Mouse (Mus musculus) liver, embryonic 12.5 days (tissue): ENCODE results near the gene Tanc1. TPM values are rescaled to one million over a fixed set of nuclear protein-coding genes. Genes with fewer than 3 reads are reported as not detected.

ENCODE experiments used
- ATAC-seq: fragments of 200-750 bp; cut with Nextera tagmentation; 2 replicates; pipeline ENCODE4 v1.8.0; 2017; ENCODE audit warnings: moderate number of reproducible peaks, mild to moderate bottlenecking, moderate library complexity
- H3K27ac ChIP-seq: fragments of 300-500 bp; sonication (generic); 2 replicates; pipeline ENCODE4 v1.5.1; 2016; ENCODE audit warnings: mild to moderate bottlenecking
- H3K27me3 ChIP-seq: fragments of 300-500 bp; sonication (generic); replicated peaks from 2 replicates; pipeline ENCODE4 v1.6.1; 2016; ENCODE audit warnings: mild to moderate bottlenecking, moderate library complexity
- H3K36me3 ChIP-seq: fragments of 300-500 bp; sonication (generic); 2 replicates; pipeline ENCODE4 v1.6.1; 2016; ENCODE audit warnings: mild to moderate bottlenecking, moderate library complexity
- H3K4me1 ChIP-seq: fragments of 300-500 bp; sonication (generic); 2 replicates; pipeline ENCODE4 v1.6.1; 2016
- H3K4me2 ChIP-seq: fragments of 300-500 bp; sonication (generic); 2 replicates; pipeline ENCODE4 v1.6.1; 2016; ENCODE audit warnings: mild to moderate bottlenecking, moderate library complexity
- H3K4me3 ChIP-seq: fragments of 300-500 bp; sonication (generic); 2 replicates; pipeline ENCODE4 v1.5.1; 2016; ENCODE audit warnings: mild to moderate bottlenecking, moderate library complexity
- H3K9ac ChIP-seq: fragments of 300-500 bp; sonication (generic); 2 replicates; pipeline ENCODE4 v1.6.1; 2016; ENCODE audit warnings: mild to moderate bottlenecking, moderate library complexity
- H3K9me3 ChIP-seq: fragments of 300-500 bp; sonication (generic); replicated peaks from 2 replicates; pipeline ENCODE4 v1.6.1; 2016; ENCODE audit warnings: mild to moderate bottlenecking, moderate library complexity
- whole genome bisulfite sequencing: fragments of 180-500 bp; shearing (Covaris S2); methylation state at CpG from one replicate; pipeline ENCODE4 v1.1.7; 2016; ENCODE audit not compliant: insufficient replicate concordance; 5-methylcytosine and 5-hydroxymethylcytosine counted together
- polyA plus RNA-seq: library from polyadenylated mRNA; unstranded; fragments of >200 nt; fragmentation: Nextera tagmentation; extraction: Ambion mirVana; gene quantifications from 2 replicates; pipeline ENCODE4 v1.2.1, GENCODE M21; 2016

The Tanc1 gene
- polyA plus RNA-seq, 1 experiment from 2014 or later: 6.8 TPM

GRCm38 (mm10) chr2:59737368-59737767 is 125.5 kb downstream of the Tanc1 start:
- no peak overlapping the region for H3K9ac ChIP-seq
- 0 out of 2 replicates have a peak, but pooled peaks cover 9% of the 10 kb centered on the region for H3K4me1 ChIP-seq
- no peaks in the 10 kb centered on the region for H3K36me3 ChIP-seq
- no peak overlapping the region for H3K4me2 ChIP-seq
- no peak overlapping the region for H3K4me3 ChIP-seq
- 77% methylated on average over 6 of the region's 6 CpGs for WGBS
- H3K9me3 ChIP-seq: no peaks in the 10 kb centered on the region
- ATAC-seq: no peak
- 0 out of 2 replicates have a peak, but pooled peaks cover 1% of the 10 kb centered on the region for H3K27me3 ChIP-seq
- H3K27ac ChIP-seq: no peak overlapping the region

- ATAC-seq: no peak
- 0 out of 2 replicates have a peak, but pooled peaks cover 2% of the 10 kb centered on the region for H3K27me3 ChIP-seq
- H3K4me2 ChIP-seq: no peak overlapping the region
- H3K9me3 ChIP-seq: no peaks in the 10 kb centered on the region
- H3K9ac ChIP-seq: no peak overlapping the region
- H3K4me3 ChIP-seq: no peak overlapping the region
- no peak overlapping the region for H3K27ac ChIP-seq
- H3K36me3 ChIP-seq: no peaks in the 10 kb centered on the region
- H3K4me1 ChIP-seq: peaks cover 14% of the 10 kb centered on the region; the same call in 1 of the 2 replicates
- WGBS: 72% methylated on average over 5 of the region's 5 CpGs
These were observed 126.5 kb downstream of the Tanc1 start for GRCm38 (mm10) chr2:59738356-59738755.

- peaks cover 14% of the 10 kb centered on the region; the same call in 1 of the 2 replicates for H3K4me1 ChIP-seq
- H3K27me3 ChIP-seq: 0 out of 2 replicates have a peak, but pooled peaks cover 2% of the 10 kb centered on the region
- WGBS: 78% methylated on average over 8 of the region's 8 CpGs
- no peaks in the 10 kb centered on the region for H3K36me3 ChIP-seq
- H3K9ac ChIP-seq: no peak overlapping the region
- H3K4me2 ChIP-seq: no peak overlapping the region
- no peak overlapping the region for H3K27ac ChIP-seq
- H3K4me3 ChIP-seq: no peak overlapping the region
- no peak for ATAC-seq
- H3K9me3 ChIP-seq: no peaks in the 10 kb centered on the region
These were observed 127.2 kb downstream of the Tanc1 start for GRCm38 (mm10) chr2:59739036-59739435.

GRCm38 (mm10) chr2:59742500-59743116 is 130.8 kb downstream of the Tanc1 start:
- no peaks in the 10 kb centered on the region for H3K36me3 ChIP-seq
- no peak overlapping the region for H3K4me3 ChIP-seq
- 0 out of 2 replicates have a peak, but pooled peaks cover 2% of the 10 kb centered on the region for H3K27me3 ChIP-seq
- H3K27ac ChIP-seq: no peak overlapping the region
- WGBS: 58% methylated on average over 12 of the region's 12 CpGs
- H3K9ac ChIP-seq: no peak overlapping the region
- peaks cover 26% of the 10 kb centered on the region for H3K4me1 ChIP-seq
- ATAC-seq: no peak
- no peaks in the 10 kb centered on the region for H3K9me3 ChIP-seq
- no peak overlapping the region for H3K4me2 ChIP-seq

- H3K27ac ChIP-seq: no peak overlapping the region
- no peak for ATAC-seq
- no peak overlapping the region for H3K4me3 ChIP-seq
- WGBS: 27% methylated on average over 6 of the region's 6 CpGs
- no peak overlapping the region for H3K9ac ChIP-seq
- H3K4me1 ChIP-seq: peaks cover 30% of the 10 kb centered on the region
- no peaks in the 10 kb centered on the region for H3K36me3 ChIP-seq
- no peak overlapping the region for H3K4me2 ChIP-seq
- H3K27me3 ChIP-seq: 0 out of 2 replicates have a peak, but pooled peaks cover 2% of the 10 kb centered on the region
- no peaks in the 10 kb centered on the region for H3K9me3 ChIP-seq
These were observed 133.6 kb downstream of the Tanc1 start for GRCm38 (mm10) chr2:59745428-59745827.

- ATAC-seq: peak; percentile 35; the same call in 1 of the 2 replicates
- no peak overlapping the region for H3K4me2 ChIP-seq
- H3K27ac ChIP-seq: no peak overlapping the region
- WGBS: 63% methylated on average over 9 of the region's 9 CpGs
- H3K36me3 ChIP-seq: no peaks in the 10 kb centered on the region
- H3K4me1 ChIP-seq: peaks cover 30% of the 10 kb centered on the region
- no peak overlapping the region for H3K4me3 ChIP-seq
- no peaks in the 10 kb centered on the region for H3K9me3 ChIP-seq
- no peak overlapping the region for H3K9ac ChIP-seq
- H3K27me3 ChIP-seq: 0 out of 2 replicates have a peak, but pooled peaks cover 2% of the 10 kb centered on the region
These were observed 134.2 kb downstream of the Tanc1 start for GRCm38 (mm10) chr2:59746070-59746469.

- Histone ChIP-seq H3K4me2 (no peak overlapping the region), H3K4me3 (no peak overlapping the region), H3K9ac (no peak overlapping the region), H3K36me3 (no peaks in the 10 kb centered on the region), H3K27ac (no peak overlapping the region), H3K27me3 (no peaks in the 10 kb centered on the region), H3K9me3 (no peaks in the 10 kb centered on the region), H3K4me1 (peaks cover 18% of the 10 kb centered on the region)
- WGBS: 87% methylated on average over 9 of the region's 9 CpGs
- ATAC-seq: no peak
These were observed 135.9 kb downstream of the Tanc1 start for GRCm38 (mm10) chr2:59747757-59748156.

- WGBS: 28% methylated on average over 10 of the region's 10 CpGs
- Histone ChIP-seq H3K9me3 (no peaks in the 10 kb centered on the region), H3K4me3 (no peak overlapping the region), H3K4me2 (no peak overlapping the region), H3K36me3 (no peaks in the 10 kb centered on the region), H3K27me3 (no peaks in the 10 kb centered on the region), H3K4me1 (peaks cover 16% of the 10 kb centered on the region), H3K9ac (no peak overlapping the region), H3K27ac (no peak overlapping the region)
- no peak for ATAC-seq
These were observed 137.5 kb downstream of the Tanc1 start for GRCm38 (mm10) chr2:59749371-59749770.

- no peak overlapping the region for H3K4me2 ChIP-seq
- no peaks in the 10 kb centered on the region for H3K36me3 ChIP-seq
- no peak for ATAC-seq
- H3K9ac ChIP-seq: no peak overlapping the region
- no peak overlapping the region for H3K27ac ChIP-seq
- H3K4me1 ChIP-seq: peaks cover 13% of the 10 kb centered on the region
- WGBS: 64% methylated on average over 6 of the region's 6 CpGs
- no peaks in the 10 kb centered on the region for H3K9me3 ChIP-seq
- H3K27me3 ChIP-seq: no peaks in the 10 kb centered on the region
- no peak overlapping the region for H3K4me3 ChIP-seq
These were observed 139.3 kb downstream of the Tanc1 start for GRCm38 (mm10) chr2:59751172-59751571.

GRCm38 (mm10) chr2:59752148-59752547 is 140.3 kb downstream of the Tanc1 start:
- Histone ChIP-seq H3K36me3 (no peaks in the 10 kb centered on the region), H3K4me1 (peaks cover 7% of the 10 kb centered on the region), H3K9ac (no peak overlapping the region), H3K4me3 (no peak overlapping the region), H3K4me2 (no peak overlapping the region), H3K27ac (no peak overlapping the region), H3K27me3 (no peaks in the 10 kb centered on the region), H3K9me3 (no peaks in the 10 kb centered on the region)
- WGBS: 78% methylated on average over 7 of the region's 7 CpGs
- no peak for ATAC-seq

GRCm38 (mm10) chr2:59752766-59753165 is 140.9 kb downstream of the Tanc1 start:
- H3K4me3 ChIP-seq: no peak overlapping the region
- peaks cover 4% of the 10 kb centered on the region; the same call in 1 of the 2 replicates for H3K4me1 ChIP-seq
- H3K4me2 ChIP-seq: no peak overlapping the region
- no peak overlapping the region for H3K27ac ChIP-seq
- H3K27me3 ChIP-seq: no peaks in the 10 kb centered on the region
- ATAC-seq: no peak
- no peaks in the 10 kb centered on the region for H3K9me3 ChIP-seq
- H3K9ac ChIP-seq: no peak overlapping the region
- WGBS: 70% methylated on average over 5 of the region's 5 CpGs
- H3K36me3 ChIP-seq: no peaks in the 10 kb centered on the region

- Histone ChIP-seq H3K9ac (no peak overlapping the region), H3K4me3 (no peak overlapping the region), H3K4me2 (no peak overlapping the region), H3K36me3 (no peaks in the 10 kb centered on the region), H3K27me3 (no peaks in the 10 kb centered on the region), H3K4me1 (no peaks in the 10 kb centered on the region), H3K27ac (no peak overlapping the region), H3K9me3 (no peaks in the 10 kb centered on the region)
- ATAC-seq: no peak
- 80% methylated on average over 13 of the region's 13 CpGs for WGBS
These were observed 144.4 kb downstream of the Tanc1 start for GRCm38 (mm10) chr2:59756137-59756753.
